Mouse (Mus musculus) CH12.LX (cell line): ENCODE measurements around the gene Cradd. TPM values are rescaled to one million over a fixed set of nuclear protein-coding genes. Genes with fewer than 3 reads are reported as not detected.
A peak's percentile ranks its signal among the peaks of the same experiment; 100 is the strongest.

Experiments
- DNase-seq: peaks from one replicate; pipeline ENCODE4 v3.0.0-alpha.2; 2013; ENCODE audit errors: extremely low read depth
- H3K27ac ChIP-seq: 2 replicates; pipeline ENCODE4 v1.5.1; 2012; ENCODE audit warnings: low read depth, mild to moderate bottlenecking, control low read depth, moderate library complexity; ENCODE audit not compliant: insufficient read depth
- H3K27me3 ChIP-seq: replicated peaks from 2 replicates; pipeline ENCODE3; 2012; ENCODE audit warnings: inconsistent platforms
- H3K36me3 ChIP-seq, 2 experiments: replicated peaks in 1 of 2; 2 replicates each; pipeline versions ENCODE3 to v1.6.1; 2012; ENCODE audit warnings: inconsistent platforms in 1 of 2, low read length in 1 of 2, mild to moderate bottlenecking in 1 of 2, mixed read lengths in 1 of 2, moderate library complexity in 1 of 2; ENCODE audit not compliant: control insufficient read depth in 1 of 2, insufficient read depth in 1 of 2
- H3K4me1 ChIP-seq, 2 experiments: 2 replicates each; pipeline ENCODE4 v1.6.1; 2012; ENCODE audit warnings: inconsistent platforms in 1 of 2, moderate library complexity in 1 of 2; ENCODE audit not compliant: insufficient read depth in 2 of 2, control insufficient read depth in 1 of 2
- H3K4me2 ChIP-seq: 2 replicates; pipeline ENCODE4 v1.6.1; 2012; ENCODE audit warnings: low read depth, mild to moderate bottlenecking, control low read depth; ENCODE audit not compliant: poor library complexity, insufficient read depth, severe bottlenecking
- H3K4me3 ChIP-seq, 3 experiments: fragments of 150-350 bp in 1 of 3; sonication (generic) in 1 of 3; replicated peaks in 1 of 3; 2 replicates each; pipeline versions ENCODE3 to v1.5.1; 2011 to 2012; ENCODE audit warnings: low read depth in 2 of 3, low read length in 2 of 3, mild to moderate bottlenecking in 2 of 3, moderate library complexity in 2 of 3, control low read depth in 1 of 3, improper control_type of control experiment in 1 of 3, inconsistent platforms in 1 of 3, mixed read lengths in 1 of 3; ENCODE audit not compliant: poor library complexity in 1 of 3
- H3K79me2 ChIP-seq: replicated peaks from 2 replicates; pipeline ENCODE4 v1.6.1; 2012; ENCODE audit warnings: mild to moderate bottlenecking, moderate library complexity; ENCODE audit not compliant: control insufficient read depth, poor library complexity, insufficient read depth, severe bottlenecking; ENCODE audit errors: extremely low read depth
- H3K9ac ChIP-seq: 2 replicates; pipeline ENCODE4 v1.6.1; 2012; ENCODE audit warnings: low read depth, mild to moderate bottlenecking, control low read depth, moderate library complexity; ENCODE audit not compliant: insufficient read depth
- H3K9me3 ChIP-seq: replicated peaks from 2 replicates; pipeline ENCODE3; 2012; ENCODE audit warnings: low read length, inconsistent platforms, mixed read lengths
- CHD1 ChIP-seq: IDR thresholded peaks from 2 replicates; pipeline ENCODE4 v1.6.1; 2012; ENCODE audit warnings: low read depth, low read length, improper control_type of control experiment, inconsistent platforms
- CTCF ChIP-seq, 2 experiments: IDR thresholded peaks in 1 of 2; conservative IDR thresholded peaks in 1 of 2; 2 replicates each; pipeline ENCODE4 v1.5.1; 2011 to 2012; ENCODE audit warnings: low read depth in 2 of 2, low read length in 2 of 2, improper control_type of control experiment in 1 of 2, inconsistent platforms in 1 of 2, mild to moderate bottlenecking in 1 of 2, moderate library complexity in 1 of 2
- E2F4 ChIP-seq: IDR thresholded peaks from 2 replicates; pipeline ENCODE4 v1.6.1; 2011; ENCODE audit warnings: low read depth, low read length, improper control_type of control experiment; ENCODE audit not compliant: insufficient replicate concordance
- ELF1 ChIP-seq: IDR thresholded peaks from 2 replicates; pipeline ENCODE4 v1.6.1; 2014; ENCODE audit warnings: low read depth, mild to moderate bottlenecking, inconsistent platforms, low read length, improper control_type of control experiment
- GABPA ChIP-seq: IDR thresholded peaks from 2 replicates; pipeline ENCODE4 v1.6.1; 2012; ENCODE audit warnings: low read depth, low read length, improper control_type of control experiment, inconsistent platforms; ENCODE audit not compliant: insufficient replicate concordance
- HCFC1 ChIP-seq: IDR thresholded peaks from 2 replicates; pipeline ENCODE4 v1.6.1; 2012; ENCODE audit warnings: low read depth, mild to moderate bottlenecking, inconsistent platforms, low read length, improper control_type of control experiment
- IRF4 ChIP-seq: IDR thresholded peaks from 2 replicates; pipeline ENCODE4 v1.6.1; 2014; ENCODE audit warnings: low read depth, mild to moderate bottlenecking, inconsistent platforms, low read length, improper control_type of control experiment
- JUN ChIP-seq: IDR thresholded peaks from 2 replicates; pipeline ENCODE4 v1.6.1; 2011; ENCODE audit warnings: low read depth, mild to moderate bottlenecking, low read length, improper control_type of control experiment, moderate library complexity; ENCODE audit not compliant: insufficient read depth
- JUND ChIP-seq: conservative IDR thresholded peaks from 2 replicates; pipeline ENCODE4 v1.6.1; 2011; ENCODE audit warnings: low read depth, low read length, improper control_type of control experiment
- KAT2A ChIP-seq: IDR thresholded peaks from 2 replicates; pipeline ENCODE4 v1.6.1; 2012; ENCODE audit warnings: low read length, improper control_type of control experiment, inconsistent platforms; ENCODE audit not compliant: insufficient replicate concordance
- MAFK ChIP-seq: IDR thresholded peaks from 2 replicates; pipeline ENCODE4 v1.6.1; 2011; ENCODE audit warnings: low read length, improper control_type of control experiment; ENCODE audit not compliant: insufficient replicate concordance
- MAX ChIP-seq: IDR thresholded peaks from 2 replicates; pipeline ENCODE4 v1.6.1; 2011; ENCODE audit warnings: low read length, improper control_type of control experiment
- MAZ ChIP-seq: IDR thresholded peaks from 2 replicates; pipeline ENCODE4 v1.6.1; 2012; ENCODE audit warnings: low read depth, mild to moderate bottlenecking, inconsistent platforms, low read length, improper control_type of control experiment, moderate library complexity
- MEF2A ChIP-seq: IDR thresholded peaks from 2 replicates; pipeline ENCODE4 v1.6.1; 2014; ENCODE audit warnings: low read depth, mild to moderate bottlenecking, inconsistent platforms, low read length, improper control_type of control experiment, borderline replicate concordance
- MXI1 ChIP-seq: IDR thresholded peaks from 2 replicates; pipeline ENCODE4 v1.6.1; 2011; ENCODE audit warnings: mild to moderate bottlenecking, low read depth, low read length, improper control_type of control experiment
- MYC ChIP-seq: IDR thresholded peaks from 2 replicates; pipeline ENCODE4 v1.6.1; 2011; ENCODE audit warnings: low read depth, mild to moderate bottlenecking, improper control_type of control experiment, low read length
- NELFE ChIP-seq: IDR thresholded peaks from 2 replicates; pipeline ENCODE4 v1.6.1; 2011; ENCODE audit warnings: low read depth, low read length, improper control_type of control experiment
- NRF1 ChIP-seq: IDR thresholded peaks from 2 replicates; pipeline ENCODE4 v1.6.1; 2014; ENCODE audit warnings: low read depth, mild to moderate bottlenecking, inconsistent platforms, low read length, improper control_type of control experiment, moderate library complexity
- PAX5 ChIP-seq: IDR thresholded peaks from 2 replicates; pipeline ENCODE4 v1.6.1; 2012; ENCODE audit warnings: low read length, inconsistent platforms, mixed read lengths
- POLR2A ChIP-seq: IDR thresholded peaks from 2 replicates; pipeline ENCODE4 v1.6.1; 2011; ENCODE audit warnings: low read depth, mild to moderate bottlenecking, improper control_type of control experiment, low read length
- POLR2AphosphoS2 ChIP-seq: IDR thresholded peaks from 2 replicates; pipeline ENCODE4 v1.6.1; 2011; ENCODE audit warnings: low read depth, low read length, improper control_type of control experiment
- RAD21 ChIP-seq: IDR thresholded peaks from 2 replicates; pipeline ENCODE4 v1.6.1; 2011; ENCODE audit warnings: low read depth, mild to moderate bottlenecking, low read length, improper control_type of control experiment, moderate library complexity
- RCOR1 ChIP-seq: conservative IDR thresholded peaks from 2 replicates; pipeline ENCODE4 v1.6.1; 2012; ENCODE audit warnings: low read depth, mild to moderate bottlenecking, inconsistent platforms, low read length, improper control_type of control experiment
- SIN3A ChIP-seq: IDR thresholded peaks from 2 replicates; pipeline ENCODE4 v1.6.1; 2012; ENCODE audit warnings: low read length, improper control_type of control experiment, inconsistent platforms
- SMC3 ChIP-seq: IDR thresholded peaks from 2 replicates; pipeline ENCODE4 v1.6.1; 2011; ENCODE audit warnings: low read depth, low read length, improper control_type of control experiment
- TBP ChIP-seq: conservative IDR thresholded peaks from 2 replicates; pipeline ENCODE4 v1.6.1; 2011; ENCODE audit warnings: low read depth, low read length, improper control_type of control experiment
- TCF12 ChIP-seq: IDR thresholded peaks from 2 replicates; pipeline ENCODE4 v1.6.1; 2014; ENCODE audit warnings: low read depth, mild to moderate bottlenecking, inconsistent platforms, low read length, improper control_type of control experiment
- UBTF ChIP-seq: IDR thresholded peaks from 2 replicates; pipeline ENCODE4 v1.6.1; 2012; ENCODE audit warnings: low read depth, mild to moderate bottlenecking, inconsistent platforms, low read length, improper control_type of control experiment, moderate library complexity
- USF1 ChIP-seq: IDR thresholded peaks from 2 replicates; pipeline ENCODE4 v1.6.1; 2014; ENCODE audit warnings: low read depth, mild to moderate bottlenecking, inconsistent platforms, low read length, improper control_type of control experiment
- ZC3H11A ChIP-seq: IDR thresholded peaks from 2 replicates; pipeline ENCODE4 v1.6.1; 2012; ENCODE audit warnings: low read depth, mild to moderate bottlenecking, inconsistent platforms, low read length, improper control_type of control experiment
- ZMIZ1 ChIP-seq: IDR thresholded peaks from 2 replicates; pipeline ENCODE4 v1.6.1; 2012; ENCODE audit warnings: low read depth, mild to moderate bottlenecking, inconsistent platforms, low read length, improper control_type of control experiment
- ZNF384 ChIP-seq: IDR thresholded peaks from 2 replicates; pipeline ENCODE4 v1.6.1; 2012; ENCODE audit warnings: low read depth, low read length, improper control_type of control experiment, inconsistent platforms
- dilution Hi-C: fragments of 300-500 bp; cut with MboI; formaldehyde crosslinking; loops from 2 replicates; pipeline ENCODE4 v1.14.3; 2020; ENCODE audit warnings: low sequenced_read_pairs; ENCODE audit not compliant: extremely low pct_unique_long_range_greater_than_20kb, extremely low pct_ligation_motif_present
- in situ Hi-C: fragments of 300-500 bp; cut with MboI; formaldehyde crosslinking; loops from 3 replicates; pipeline ENCODE4 v1.14.3; 2019; ENCODE audit warnings: low sequenced_read_pairs, low pct_ligation_motif_present, low pct_unique_long_range_greater_than_20kb, mixed read lengths
- polyA plus RNA-seq: library from polyadenylated mRNA; unstranded; fragments of >175 nt; gene quantifications from 2 replicates; pipeline ENCODE4 v1.2.1, GENCODE M21; 2012; ENCODE audit warnings: low read depth; ENCODE audit not compliant: insufficient read length
- total RNA-seq, 2 experiments: library from RNA; depleted of rRNA; stranded (reverse); fragments of 300-350 nt in 1 of 2; fragments of >200 nt in 1 of 2; gene quantifications; 2 replicates each; pipeline ENCODE4 v1.2.3; 2012 to 2014

Cradd gene
- total and polyA plus RNA-seq, 3 experiments = 5.6 to 8.8 (median 5.6) TPM

GRCm38 (mm10) chr10:95152503-95152989, 171.4 kb downstream of the Cradd start:
- no peak for DNase-seq
- no peaks in the 10 kb centered on the region for H3K9me3 ChIP-seq
- H3K4me2 ChIP-seq = no peak overlapping the region
- H3K4me1 ChIP-seq = peaks cover 7 to 52% of the 10 kb centered on the region in 2 experiments; a peak in 3 of 4 replicates
- no peaks in the 10 kb centered on the region for H3K79me2 ChIP-seq
- dilution Hi-C loops = no loop called here
- H3K4me3 ChIP-seq = no peak overlapping the region
- in situ Hi-C loops = no loop called here
- no peak overlapping the region for H3K9ac ChIP-seq
- TF ChIP-seq CTCF (conservative IDR thresholded peaks at IDR 0.05 in 1 of 2, IDR thresholded peaks at IDR 0.05 in 1 of 2; ENCODE audit: low read depth in 2 of 2, low read length in 2 of 2) = no peak
- no peak for TF ChIP-seq RAD21
- no peak for TF ChIP-seq JUND
- no peak for TF ChIP-seq ZNF384
- no peak for TF ChIP-seq IRF4
- no peak for TF ChIP-seq JUN
- no peak for TF ChIP-seq TBP
- no peak for TF ChIP-seq E2F4
- no peak for TF ChIP-seq NRF1
- TF ChIP-seq ELF1 = no peak
- no peak for TF ChIP-seq NELFE
- TF ChIP-seq TCF12 = no peak
- no peak for TF ChIP-seq RCOR1
- TF ChIP-seq MXI1 = no peak
- no peak for TF ChIP-seq ZMIZ1
- no peak for TF ChIP-seq USF1
- no peak for TF ChIP-seq POLR2A
- H3K27ac ChIP-seq = no peak overlapping the region
- no peaks in the 10 kb centered on the region for H3K36me3 ChIP-seq
- H3K27me3 ChIP-seq = no peaks in the 10 kb centered on the region

DNA sequence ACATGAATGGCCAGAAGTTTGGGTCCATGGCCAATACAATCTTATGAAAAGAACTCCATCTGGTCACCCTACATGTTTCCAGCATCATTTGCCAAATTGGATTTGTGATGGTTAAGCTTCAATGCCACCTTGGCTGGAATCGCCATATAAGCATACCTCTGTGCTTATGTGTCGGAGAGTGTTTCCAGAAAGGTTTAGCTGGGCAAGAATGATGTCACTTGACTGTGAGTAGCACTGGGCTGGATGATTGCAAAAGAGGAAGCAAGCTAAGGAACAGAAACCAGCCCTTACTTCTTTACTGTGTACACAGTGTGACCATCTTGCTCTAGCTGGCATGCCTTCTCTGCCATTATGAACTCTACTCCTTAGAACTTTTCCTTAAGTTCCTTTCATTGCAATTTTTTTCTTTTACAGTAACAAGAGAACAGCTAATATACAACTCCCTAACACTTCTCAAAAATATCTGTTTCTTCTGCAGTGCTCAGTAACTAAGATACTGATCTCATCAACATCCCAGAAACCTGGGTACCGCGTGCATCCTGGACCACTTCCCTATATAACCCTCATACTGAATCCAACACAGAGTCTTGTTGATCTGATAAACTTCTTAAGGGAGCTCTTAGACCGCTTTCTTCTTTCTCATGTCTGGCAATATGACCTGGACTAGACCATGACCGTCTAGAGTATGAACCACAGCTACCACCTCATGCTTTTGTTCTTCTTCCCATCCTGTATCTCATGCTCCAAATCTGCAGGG, 172.7 kb downstream of the Cradd start:
- in situ Hi-C loops = no loop called here
- no peaks in the 10 kb centered on the region for H3K9me3 ChIP-seq
- no peak overlapping the region for H3K27ac ChIP-seq
- peak overlapping the region; percentile 56 for H3K4me2 ChIP-seq
- no peak overlapping the region for H3K4me3 ChIP-seq
- H3K36me3 ChIP-seq = no peaks in the 10 kb centered on the region
- H3K9ac ChIP-seq = no peak overlapping the region
- dilution Hi-C loops = no loop called here
- no peaks in the 10 kb centered on the region for H3K27me3 ChIP-seq
- H3K4me1 ChIP-seq = peaks cover 9 to 63% of the 10 kb centered on the region in 2 experiments; a peak in 3 of 4 replicates
- H3K79me2 ChIP-seq = no peaks in the 10 kb centered on the region
- peak; percentile 84 for DNase-seq
- TF ChIP-seq HCFC1 = peak; percentile 54
- no peak for TF ChIP-seq KAT2A
- no peak; the same call in none of the 2 replicates for TF ChIP-seq RAD21
- TF ChIP-seq ZC3H11A = no peak
- TF ChIP-seq MYC = peak; percentile 85
- TF ChIP-seq CHD1 = no peak
- 0 out of 2 replicates have a peak, but pooled peaks have one; percentile 38 for TF ChIP-seq SIN3A
- TF ChIP-seq MAZ = no peak
- no peak for TF ChIP-seq MAFK
- TF ChIP-seq GABPA = no peak
- peak; percentile 74 for TF ChIP-seq MAX
- no peak for TF ChIP-seq E2F4
- no peak for TF ChIP-seq TBP
- TF ChIP-seq POLR2AphosphoS2 = no peak
- no peak for TF ChIP-seq UBTF
- peak; percentile 91; the same call in 1 of the 2 replicates for TF ChIP-seq RCOR1
- no peak for TF ChIP-seq PAX5
- no peak for TF ChIP-seq SMC3
- TF ChIP-seq JUND = peak; percentile 90
- no peak for TF ChIP-seq ELF1
- TF ChIP-seq MEF2A = peak; percentile 76; the same call in 1 of the 2 replicates
